Mouse (Mus musculus) MEL (cell line): ENCODE data around the gene Gm3285. TPM values are rescaled to one million over a fixed set of nuclear protein-coding genes. Genes with fewer than 3 reads are reported as not detected.

Experiments
- DNase-seq: peaks from one replicate; pipeline ENCODE4 v3.0.0; 2011; ENCODE audit warnings: low read depth, low spot score
- H3K27ac ChIP-seq: 2 replicates; pipeline ENCODE4 v1.5.1; 2012; ENCODE audit warnings: low read depth, mild to moderate bottlenecking, control low read depth, low read length, moderate library complexity; ENCODE audit not compliant: control insufficient read depth
- H3K27me3 ChIP-seq, 2 experiments: fragments of 150-350 bp in 1 of 2; sonication (generic) in 1 of 2; 2 replicates each; pipeline ENCODE4 v1.6.1; 2012; ENCODE audit warnings: low read length in 2 of 2, mild to moderate bottlenecking in 2 of 2, improper control_type of control experiment in 1 of 2, moderate library complexity in 1 of 2; ENCODE audit not compliant: insufficient read depth in 2 of 2, control insufficient read depth in 1 of 2
- H3K36me3 ChIP-seq, 2 experiments: 2 replicates each; pipeline ENCODE4 v1.6.1; 2012 to 2014; ENCODE audit warnings: low read length in 2 of 2, improper control_type of control experiment in 1 of 2, inconsistent platforms in 1 of 2, mild to moderate bottlenecking in 1 of 2; ENCODE audit not compliant: insufficient read depth in 2 of 2, control insufficient read depth in 1 of 2
- H3K4me1 ChIP-seq, 2 experiments: fragments of 150-350 bp in 1 of 2; sonication (generic) in 1 of 2; 2 replicates each; pipeline ENCODE4 v1.6.1; 2012; ENCODE audit warnings: low read length in 2 of 2, improper control_type of control experiment in 1 of 2, mild to moderate bottlenecking in 1 of 2; ENCODE audit not compliant: insufficient read depth in 2 of 2, control insufficient read depth in 1 of 2
- H3K4me3 ChIP-seq, 2 experiments: fragments of 150-350 bp in 1 of 2; sonication (generic) in 1 of 2; 2 replicates each; pipeline ENCODE4 v1.5.1; 2012; ENCODE audit warnings: low read depth in 2 of 2, low read length in 2 of 2, mild to moderate bottlenecking in 2 of 2, moderate library complexity in 2 of 2, control low read depth in 1 of 2, improper control_type of control experiment in 1 of 2; ENCODE audit not compliant: control insufficient read depth in 1 of 2, insufficient read depth in 1 of 2
- H3K79me2 ChIP-seq: 2 replicates; pipeline ENCODE4 v1.6.1; 2012; ENCODE audit warnings: mild to moderate bottlenecking, low read length, moderate library complexity; ENCODE audit not compliant: control insufficient read depth, poor library complexity, insufficient read depth
- H3K9ac ChIP-seq: 2 replicates; pipeline ENCODE4 v1.6.1; 2012; ENCODE audit warnings: low read depth, mild to moderate bottlenecking, control low read depth, low read length, moderate library complexity; ENCODE audit not compliant: control insufficient read depth, poor library complexity, severe bottlenecking
- H3K9me3 ChIP-seq: fragments of 150-350 bp; sonication (generic); replicated peaks from 2 replicates; pipeline ENCODE4 v1.6.1; 2012; ENCODE audit warnings: mild to moderate bottlenecking, low read length, improper control_type of control experiment, moderate library complexity; ENCODE audit not compliant: insufficient read depth
- CTCF ChIP-seq, 3 experiments: IDR thresholded peaks in 2 of 3; conservative IDR thresholded peaks in 1 of 3; 2 replicates each; pipeline ENCODE4 v1.5.1; 2011 to 2012; ENCODE audit warnings: low read length in 3 of 3, low read depth in 2 of 3, mild to moderate bottlenecking in 2 of 3, improper control_type of control experiment in 1 of 3, inconsistent platforms in 1 of 3, mixed read lengths in 1 of 3, moderate library complexity in 1 of 3; ENCODE audit not compliant: control insufficient read depth in 1 of 3, insufficient read depth in 1 of 3, poor library complexity in 1 of 3, severe bottlenecking in 1 of 3
- EP300 ChIP-seq, 2 experiments: IDR thresholded peaks; 2 replicates each; pipeline ENCODE4 v1.6.1; 2011; ENCODE audit warnings: improper control_type of control experiment in 2 of 2, low read length in 2 of 2, low read depth in 1 of 2, mild to moderate bottlenecking in 1 of 2
- GABPA ChIP-seq: IDR thresholded peaks from 2 replicates; pipeline ENCODE4 v1.6.1; 2012; ENCODE audit warnings: low read depth, mild to moderate bottlenecking, inconsistent platforms, low read length, improper control_type of control experiment, moderate library complexity
- HCFC1 ChIP-seq: IDR thresholded peaks from 2 replicates; pipeline ENCODE4 v1.6.1; 2012; ENCODE audit warnings: low read depth, mild to moderate bottlenecking, inconsistent platforms, low read length, improper control_type of control experiment, moderate library complexity
- KAT2A ChIP-seq: conservative IDR thresholded peaks from 2 replicates; pipeline ENCODE4 v1.6.1; 2012; ENCODE audit warnings: low read depth, low read length, improper control_type of control experiment, inconsistent platforms
- MAFK ChIP-seq: IDR thresholded peaks from 2 replicates; pipeline ENCODE4 v1.6.1; 2011; ENCODE audit warnings: low read depth, mild to moderate bottlenecking, low read length, improper control_type of control experiment, borderline replicate concordance
- MAZ ChIP-seq: IDR thresholded peaks from 2 replicates; pipeline ENCODE4 v1.6.1; 2012; ENCODE audit warnings: low read depth, mild to moderate bottlenecking, inconsistent platforms, low read length, improper control_type of control experiment
- MEF2A ChIP-seq: IDR thresholded peaks from 2 replicates; pipeline ENCODE4 v1.6.1; 2014; ENCODE audit warnings: low read depth, mild to moderate bottlenecking, inconsistent platforms, low read length, improper control_type of control experiment; ENCODE audit not compliant: poor library complexity, insufficient replicate concordance, severe bottlenecking; ENCODE audit errors: extremely low read depth
- MYB ChIP-seq: IDR thresholded peaks from 2 replicates; pipeline ENCODE4 v1.6.1; 2011; ENCODE audit warnings: mild to moderate bottlenecking, low read depth, low read length, improper control_type of control experiment
- MYC ChIP-seq: IDR thresholded peaks from 2 replicates; pipeline ENCODE4 v1.6.1; 2011; ENCODE audit warnings: low read depth, mild to moderate bottlenecking, low read length, improper control_type of control experiment, moderate library complexity
- NELFE ChIP-seq: IDR thresholded peaks from 2 replicates; pipeline ENCODE4 v1.6.1; 2011; ENCODE audit warnings: low read depth, low read length, improper control_type of control experiment
- NRF1 ChIP-seq: IDR thresholded peaks from 2 replicates; pipeline ENCODE4 v1.6.1; 2014; ENCODE audit warnings: low read depth, mild to moderate bottlenecking, inconsistent platforms, low read length, improper control_type of control experiment, moderate library complexity; ENCODE audit not compliant: poor library complexity, insufficient read depth, severe bottlenecking
- POLR2A ChIP-seq, 2 experiments: IDR thresholded peaks; 2 replicates each; pipeline ENCODE4 v1.6.1; 2011 to 2012; ENCODE audit warnings: low read length in 2 of 2, mild to moderate bottlenecking in 2 of 2, control low read depth in 1 of 2, improper control_type of control experiment in 1 of 2, low read depth in 1 of 2, moderate library complexity in 1 of 2; ENCODE audit not compliant: control insufficient read depth in 1 of 2, insufficient read depth in 1 of 2, poor library complexity in 1 of 2
- POLR2AphosphoS2 ChIP-seq: IDR thresholded peaks from 2 replicates; pipeline ENCODE4 v1.6.1; 2011; ENCODE audit warnings: low read length, improper control_type of control experiment
- POLR2AphosphoS5 ChIP-seq: IDR thresholded peaks from 2 replicates; pipeline ENCODE4 v1.6.1; 2012; ENCODE audit warnings: low read depth, borderline replicate concordance, mild to moderate bottlenecking, inconsistent platforms, low read length, moderate library complexity, mixed read lengths
- RAD21 ChIP-seq: IDR thresholded peaks from 2 replicates; pipeline ENCODE4 v1.6.1; 2011; ENCODE audit warnings: mild to moderate bottlenecking, low read depth, low read length, improper control_type of control experiment
- SMC3 ChIP-seq: IDR thresholded peaks from 2 replicates; pipeline ENCODE4 v1.6.1; 2011; ENCODE audit warnings: low read depth, low read length, improper control_type of control experiment
- TBP ChIP-seq: IDR thresholded peaks from 2 replicates; pipeline ENCODE4 v1.8.0; 2011; ENCODE audit warnings: low read depth, low read length, improper control_type of control experiment
- TCF12 ChIP-seq: IDR thresholded peaks from 2 replicates; pipeline ENCODE4 v1.6.1; 2014; ENCODE audit warnings: low read depth, mild to moderate bottlenecking, inconsistent platforms, low read length, improper control_type of control experiment, moderate library complexity
- UBTF ChIP-seq: IDR thresholded peaks from 2 replicates; pipeline ENCODE4 v1.6.1; 2012; ENCODE audit warnings: low read depth, mild to moderate bottlenecking, inconsistent platforms, low read length, improper control_type of control experiment, moderate library complexity, borderline replicate concordance; ENCODE audit not compliant: insufficient read depth
- USF1 ChIP-seq: IDR thresholded peaks from 2 replicates; pipeline ENCODE4 v1.6.1; 2014; ENCODE audit warnings: low read depth, mild to moderate bottlenecking, inconsistent platforms, low read length, improper control_type of control experiment, moderate library complexity
- polyA plus RNA-seq, 2 experiments: library from polyadenylated mRNA; stranded (reverse) in 1 of 2; unstranded in 1 of 2; fragments of >175 nt in 1 of 2; fragments of >200 nt in 1 of 2; gene quantifications; 2 replicates each; pipeline versions ENCODE4 v1.2.1 to v1.2.4; 2012; ENCODE audit warnings: low replicate concordance in 2 of 2, low read depth in 1 of 2; ENCODE audit not compliant: insufficient read length in 2 of 2, insufficient read depth in 1 of 2, missing spikeins in 1 of 2
- total RNA-seq: library from RNA; depleted of rRNA; stranded (reverse); fragments of 300-350 nt; gene quantifications from 2 replicates; pipeline ENCODE4 v1.2.3, GENCODE M21; 2012

Gm3285 gene
- total and polyA plus RNA-seq, 3 experiments: not detected

- Histone ChIP-seq H3K9me3 (no peaks in the 10 kb centered on the region), H3K27me3 (0 out of 4 replicates have a peak, but pooled peaks cover 0 to 1% of the 10 kb centered on the region in 2 experiments), H3K4me1 (0 out of 4 replicates have a peak, but pooled peaks cover 0 to 2% of the 10 kb centered on the region in 2 experiments), H3K4me3 (no peak overlapping the region), H3K9ac (no peak overlapping the region), H3K36me3 (no peaks in the 10 kb centered on the region), H3K79me2 (no peaks in the 10 kb centered on the region), H3K27ac (no peak overlapping the region)
- peak; percentile 28 for DNase-seq
- no peak for TF ChIP-seq TCF12
- TF ChIP-seq POLR2AphosphoS5: no peak
- no peak for TF ChIP-seq POLR2A (IDR thresholded peaks at IDR 0.05; ENCODE audit: control insufficient read depth in 1 of 2, insufficient read depth in 1 of 2, low read depth in 1 of 2, low read length in 2 of 2, poor library complexity in 1 of 2)
- no peak for TF ChIP-seq KAT2A
- TF ChIP-seq POLR2AphosphoS2: no peak
- no peak for TF ChIP-seq EP300 (IDR thresholded peaks at IDR 0.05; ENCODE audit: low read depth in 1 of 2, low read length in 2 of 2)
- no peak for TF ChIP-seq TBP
- TF ChIP-seq NRF1: no peak
- no peak for TF ChIP-seq HCFC1
- TF ChIP-seq GABPA: no peak
- TF ChIP-seq USF1: no peak
- TF ChIP-seq CTCF (IDR thresholded peaks at IDR 0.05 in 2 of 3, conservative IDR thresholded peaks at IDR 0.05 in 1 of 3; ENCODE audit: control insufficient read depth in 1 of 3, insufficient read depth in 1 of 3, low read depth in 2 of 3, low read length in 3 of 3, poor library complexity in 1 of 3, severe bottlenecking in 1 of 3): peak; percentile 37 to 61 (median 45)
- no peak for TF ChIP-seq MEF2A
- peak; percentile 32 for TF ChIP-seq SMC3
- TF ChIP-seq NELFE: no peak
These were observed 20.8 kb downstream of the Gm3285 start for GRCm38 (mm10) chr10:77882553-77882952.

GRCm38 (mm10) chr10:77886007-77886747 is 24.4 kb downstream of the Gm3285 start:
- Histone ChIP-seq H3K9me3 (no peaks in the 10 kb centered on the region), H3K27me3 (0 out of 4 replicates have a peak, but pooled peaks cover 0 to 1% of the 10 kb centered on the region in 2 experiments), H3K36me3 (no peaks in the 10 kb centered on the region), H3K79me2 (no peaks in the 10 kb centered on the region), H3K4me1 (no peaks in the 10 kb centered on the region), H3K9ac (no peak overlapping the region), H3K27ac (no peak overlapping the region), H3K4me3 (no peak overlapping the region)
- peak; percentile 30 for DNase-seq
- TF ChIP-seq MAZ: no peak
- TF ChIP-seq POLR2AphosphoS5: no peak
- peak in 2 of 3 experiments; percentile 1 to 6; a peak in 1 of 6 replicates for TF ChIP-seq CTCF (IDR thresholded peaks at IDR 0.05 in 2 of 3, conservative IDR thresholded peaks at IDR 0.05 in 1 of 3; ENCODE audit: control insufficient read depth in 1 of 3, insufficient read depth in 1 of 3, low read depth in 2 of 3, low read length in 3 of 3, poor library complexity in 1 of 3, severe bottlenecking in 1 of 3)
- TF ChIP-seq MYB: no peak
- no peak for TF ChIP-seq MAFK
- TF ChIP-seq UBTF: no peak
- no peak for TF ChIP-seq POLR2AphosphoS2
- peak; percentile 5 for TF ChIP-seq RAD21
- no peak for TF ChIP-seq MYC
